Mouse (Mus musculus) MN1 (cell line): Measurements from ENCODE around the gene Rab4a.
A peak's percentile ranks its signal among the peaks of the same experiment; 100 is the strongest.

Source experiments
- DNase-seq: peaks from one replicate; pipeline ENCODE4 v3.0.0-alpha.2; 2016; ENCODE audit warnings: low spot score

Gene Rab4a

GRCm38 (mm10) chr8:123805718-123806373, at the start of gene Rab4a:
Rab4a (plus strand) TSS chr8:123805985.
- peak; percentile 97 for DNase-seq

GRCm38 (mm10) chr8:123756901-123757300, 48.9 kb upstream of the Rab4a start:
- no peak for DNase-seq

- DNase-seq, result no peak
Measured at GRCm38 (mm10) chr8:123758935-123759334, 46.9 kb upstream of the Rab4a start.

GRCm38 (mm10) chr8:123759933-123760332, 45.9 kb upstream of the Rab4a start:
- DNase-seq, result no peak

- DNase-seq, result no peak
Measured at GRCm38 (mm10) chr8:123760579-123760978, 45.2 kb upstream of the Rab4a start.

- DNase-seq, result peak; percentile 89
Measured at GRCm38 (mm10) chr8:123761266-123761882, 44.4 kb upstream of the Rab4a start.

GRCm38 (mm10) chr8:123761883-123762270, 43.9 kb upstream of the Rab4a start:
- DNase-seq, result no peak

- DNase-seq, result peak; percentile 65
Measured at GRCm38 (mm10) chr8:123763355-123763754, 42.4 kb upstream of the Rab4a start.

GRCm38 (mm10) chr8:123764671-123765070, 41.1 kb upstream of the Rab4a start:
- peak; percentile 85 for DNase-seq

- DNase-seq, result no peak
Measured at GRCm38 (mm10) chr8:123766516-123766915, 39.3 kb upstream of the Rab4a start.

GRCm38 (mm10) chr8:123767874-123768273, 37.9 kb upstream of the Rab4a start:
- no peak for DNase-seq

GRCm38 (mm10) chr8:123768492-123769356, 37.1 kb upstream of the Rab4a start:
- DNase-seq, result peak; percentile 74

GRCm38 (mm10) chr8:123773468-123773867, 32.3 kb upstream of the Rab4a start:
- peak; percentile 64 for DNase-seq

GRCm38 (mm10) chr8:123774491-123774890, 31.3 kb upstream of the Rab4a start:
- no peak for DNase-seq

GRCm38 (mm10) chr8:123777319-123777718, 28.5 kb upstream of the Rab4a start:
- no peak for DNase-seq

GRCm38 (mm10) chr8:123780471-123780870, 25.3 kb upstream of the Rab4a start:
- DNase-seq, result no peak

GRCm38 (mm10) chr8:123781256-123781655, 24.5 kb upstream of the Rab4a start:
- DNase-seq, result no peak

- DNase-seq, result peak; percentile 95
Measured at GRCm38 (mm10) chr8:123783525-123784249, 22.1 kb upstream of the Rab4a start.

- DNase-seq, result no peak
Measured at GRCm38 (mm10) chr8:123786166-123786565, 19.6 kb upstream of the Rab4a start.

- no peak for DNase-seq
Measured at GRCm38 (mm10) chr8:123786644-123787043, 19.1 kb upstream of the Rab4a start.

- DNase-seq, result peak; percentile 86
Measured at GRCm38 (mm10) chr8:123787254-123787897, 18.4 kb upstream of the Rab4a start.
